Mouse (Mus musculus) cerebellum, adult 18-20 months (tissue): ENCODE measurements around the gene Olfr1355.
"Not testable (repeated sequence)": the region's sequence is repeated elsewhere in the genome, so short reads cannot be mapped to it uniquely, and the experiment has no call there.

Source experiments
- DNase-seq, 2 experiments: peaks; one replicate each; pipeline ENCODE4 v3.0.0; 2021

Gene Olfr1355

DNA sequence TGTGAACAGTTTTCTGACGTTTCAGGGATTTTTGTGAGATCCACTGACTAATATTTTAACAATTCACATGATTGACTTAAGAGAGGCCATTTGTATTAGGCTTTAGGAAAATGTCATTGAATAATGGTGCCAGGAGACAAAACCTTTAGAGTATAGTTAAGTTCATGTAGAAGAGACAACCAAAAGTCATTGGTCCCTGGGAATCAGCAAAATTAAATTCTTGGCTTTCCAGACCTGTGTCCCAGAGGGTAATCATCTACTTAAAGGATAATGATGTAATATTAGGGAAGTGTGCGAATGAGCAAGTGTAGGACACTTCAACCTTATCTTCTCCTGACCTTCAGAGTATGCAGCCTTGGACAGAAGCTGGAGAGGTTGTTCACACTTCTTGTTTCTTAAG lies at the start of gene Olfr1355:
Gene Olfr1355, plus strand, starts transcription at position 301 of the 400 bp plus-strand sequence.
- DNase-seq = no peak

DNA sequence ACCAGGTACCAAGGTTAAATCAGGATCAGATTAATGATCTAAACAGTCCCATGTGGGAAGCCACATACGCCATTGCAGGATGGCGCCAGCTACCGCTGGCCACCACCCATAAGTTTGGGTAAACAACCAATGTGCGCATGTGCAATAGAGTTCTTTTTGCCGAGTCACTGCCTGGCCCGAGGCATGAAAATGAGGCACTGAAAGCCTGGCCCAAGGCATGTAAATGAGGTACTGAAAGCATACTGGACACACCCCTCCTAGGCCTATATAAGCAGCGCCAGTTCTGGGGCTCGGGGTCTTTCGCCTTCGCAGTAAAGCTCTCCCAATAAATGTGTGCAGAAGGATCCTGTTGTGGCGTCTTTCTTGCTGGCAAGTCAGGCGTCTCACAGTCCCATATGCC lies 34.9 kb upstream of the Olfr1355 start:
- not testable (repeated sequence) for DNase-seq

DNA sequence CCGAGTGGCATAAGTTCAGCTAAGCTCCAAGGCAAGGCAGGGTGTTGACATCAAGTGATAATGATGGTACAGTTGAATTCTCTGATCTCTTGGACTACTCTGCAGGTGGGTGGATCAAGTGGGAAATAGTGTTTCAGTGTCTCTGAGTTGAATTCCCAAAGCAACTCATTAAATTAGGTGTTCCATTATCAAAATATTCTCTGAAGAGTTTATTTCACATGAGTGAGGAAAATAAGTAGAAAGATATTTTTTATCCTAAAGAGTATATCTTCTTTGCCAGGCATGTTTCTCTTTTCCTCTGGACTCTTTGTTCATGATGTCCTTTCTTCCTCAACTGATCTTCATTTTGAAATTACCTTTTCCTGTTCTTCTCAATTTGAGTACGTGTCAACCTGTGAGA lies 23.3 kb upstream of the Olfr1355 start, which contains the start of gene Olfr1356:
Gene Olfr1356, minus strand, starts transcription at position 101 of the 400 bp plus-strand sequence.
- no peak for DNase-seq

DNA sequence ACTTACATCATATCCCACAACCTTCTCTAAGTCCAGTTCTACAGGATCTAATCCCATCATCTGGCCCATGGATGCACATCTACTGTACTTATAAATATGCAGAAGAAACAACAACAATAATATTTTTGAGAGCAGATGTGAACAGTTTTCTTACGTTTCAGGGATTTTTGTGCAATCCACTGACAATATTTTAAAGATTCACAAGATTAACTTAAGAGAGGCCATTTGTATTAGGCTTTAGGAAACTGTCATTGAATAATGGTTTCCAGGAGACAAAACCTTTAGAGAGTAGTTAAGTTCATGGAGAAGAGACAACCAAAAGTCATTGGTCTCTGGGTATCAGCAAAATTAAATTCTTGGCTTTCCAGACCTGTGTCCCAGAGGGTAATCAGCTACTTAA lies 37.5 kb downstream of the Olfr1355 start, which contains the start of gene Olfr1354:
Gene Olfr1354, plus strand, starts transcription at position 301 of the 400 bp plus-strand sequence.
- DNase-seq = not testable (repeated sequence)
